Mouse (Mus musculus): ENCODE measurements at regions not wholly inside any gene's neighbourhood (a gene's known extent, or its start where the extent isn't known, plus 50 kb on each side); places are given as distances from the start of the nearest gene placed in this dataset.
"Not testable (repeated sequence)": the region's sequence is repeated elsewhere in the genome, so short reads cannot be mapped to it uniquely, and the experiment has no call there.

DNA sequence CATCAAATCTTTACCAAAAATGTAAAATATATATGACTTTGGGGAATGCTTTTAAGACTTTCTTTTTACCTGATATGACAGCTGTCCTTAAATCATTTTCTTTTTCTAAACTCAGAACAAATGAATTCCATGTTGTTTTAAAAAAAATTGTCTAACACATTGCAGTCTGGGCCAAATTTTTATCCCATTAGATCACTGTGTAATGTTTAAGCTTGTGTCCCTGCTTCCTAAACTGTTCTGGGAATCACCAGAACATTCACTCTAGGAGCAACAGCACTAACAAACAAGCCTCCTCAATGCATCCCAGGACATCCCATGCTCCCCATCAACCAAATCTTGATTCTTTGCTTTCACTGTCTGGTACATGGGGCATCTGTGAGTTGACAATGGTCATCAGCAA, 449.2 kb upstream of the Klf6 start:
- no peaks in the 10 kb centered on the region for H3K4me1 ChIP-seq (replicated peaks)
- H3K27ac ChIP-seq = no peak overlapping the region
- no peak for ATAC-seq (replicated peaks; ENCODE audit: insufficient number of reproducible peaks, insufficient read depth, low FRiP score, low read depth)
- H3K36me3 ChIP-seq = no peaks in the 10 kb centered on the region
- H3K4me3 ChIP-seq = no peak overlapping the region
- no peaks in the 10 kb centered on the region for H3K27me3 ChIP-seq
- H3K9me3 ChIP-seq (replicated peaks) = no peaks in the 10 kb centered on the region
- H3K4me2 ChIP-seq = no peak overlapping the region
- H3K9ac ChIP-seq = no peak overlapping the region

- H3K27ac ChIP-seq; H3K36me3 ChIP-seq; H3K4me1 ChIP-seq (replicated peaks); H3K9me3 ChIP-seq (replicated peaks); H3K4me2 ChIP-seq; H3K9ac ChIP-seq; H3K27me3 ChIP-seq; H3K4me3 ChIP-seq; ATAC-seq (replicated peaks; ENCODE audit: insufficient number of reproducible peaks, insufficient read depth, low FRiP score, low read depth): not testable (repeated sequence)
Observed at GRCm38 (mm10) chr13:5413009-5413408, 448.3 kb upstream of the Klf6 start.

GRCm38 (mm10) chr13:5424110-5424509, 437.2 kb upstream of the Klf6 start:
- 50% methylated on average over 1 of the region's 1 CpGs for WGBS
- Histone ChIP-seq H3K9me3 (replicated peaks) (no peaks in the 10 kb centered on the region), H3K36me3 (no peaks in the 10 kb centered on the region), H3K9ac (no peak overlapping the region), H3K27ac (no peak overlapping the region), H3K4me2 (no peak overlapping the region), H3K4me3 (no peak overlapping the region), H3K27me3 (no peaks in the 10 kb centered on the region), H3K4me1 (replicated peaks) (no peaks in the 10 kb centered on the region)
- ATAC-seq (replicated peaks; ENCODE audit: insufficient number of reproducible peaks, insufficient read depth, low FRiP score, low read depth) = no peak

GRCm38 (mm10) chr13:5425491-5426232, 435.6 kb upstream of the Klf6 start:
- Histone ChIP-seq H3K36me3 (no peaks in the 10 kb centered on the region), H3K4me3 (no peak overlapping the region), H3K27ac (no peak overlapping the region), H3K4me2 (no peak overlapping the region), H3K27me3 (no peaks in the 10 kb centered on the region), H3K9me3 (replicated peaks) (no peaks in the 10 kb centered on the region), H3K4me1 (replicated peaks) (no peaks in the 10 kb centered on the region), H3K9ac (no peak overlapping the region)
- 83% methylated on average over 9 of the region's 9 CpGs for WGBS
- ATAC-seq (replicated peaks; ENCODE audit: insufficient number of reproducible peaks, insufficient read depth, low FRiP score, low read depth) = no peak

GRCm38 (mm10) chr13:5433652-5434051, 427.6 kb upstream of the Klf6 start:
- 34% methylated on average over 1 of the region's 1 CpGs for WGBS
- Histone ChIP-seq H3K36me3 (no peaks in the 10 kb centered on the region), H3K9ac (no peak overlapping the region), H3K9me3 (replicated peaks) (no peaks in the 10 kb centered on the region), H3K4me3 (no peak overlapping the region), H3K27me3 (no peaks in the 10 kb centered on the region), H3K4me1 (replicated peaks) (no peaks in the 10 kb centered on the region), H3K4me2 (no peak overlapping the region), H3K27ac (no peak overlapping the region)
- no peak for ATAC-seq (replicated peaks; ENCODE audit: insufficient number of reproducible peaks, insufficient read depth, low FRiP score, low read depth)

DNA sequence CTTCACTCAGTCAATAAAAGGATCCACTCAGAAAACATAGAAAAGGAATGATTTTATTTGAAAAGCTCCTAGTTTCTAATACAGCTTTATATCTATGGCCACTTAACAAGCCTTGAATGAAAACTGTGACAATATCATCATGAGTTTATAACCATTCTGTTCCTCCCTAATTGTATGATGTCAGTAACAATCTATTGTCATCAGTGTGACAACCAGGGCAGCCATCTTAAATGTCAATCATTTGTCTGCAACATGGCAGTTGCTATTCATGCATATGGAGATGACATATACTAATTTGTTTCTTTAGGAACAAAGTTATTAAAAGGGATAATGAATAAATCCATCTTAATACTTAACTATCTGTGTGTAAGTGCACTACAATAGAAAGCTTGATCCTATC, 426.2 kb upstream of the Klf6 start:
- Histone ChIP-seq H3K9ac (no peak overlapping the region), H3K9me3 (replicated peaks) (no peaks in the 10 kb centered on the region), H3K27me3 (no peaks in the 10 kb centered on the region), H3K4me2 (no peak overlapping the region), H3K27ac (no peak overlapping the region), H3K4me1 (replicated peaks) (no peaks in the 10 kb centered on the region), H3K4me3 (no peak overlapping the region), H3K36me3 (no peaks in the 10 kb centered on the region)
- ATAC-seq (replicated peaks; ENCODE audit: insufficient number of reproducible peaks, insufficient read depth, low FRiP score, low read depth) = no peak

- WGBS = 60% methylated on average over 2 of the region's 2 CpGs
- H3K4me3 ChIP-seq = no peak overlapping the region
- no peaks in the 10 kb centered on the region for H3K9me3 ChIP-seq (replicated peaks)
- no peak overlapping the region for H3K4me2 ChIP-seq
- no peak overlapping the region for H3K9ac ChIP-seq
- no peak overlapping the region for H3K27ac ChIP-seq
- H3K27me3 ChIP-seq = no peaks in the 10 kb centered on the region
- no peaks in the 10 kb centered on the region for H3K36me3 ChIP-seq
- ATAC-seq (replicated peaks; ENCODE audit: insufficient number of reproducible peaks, insufficient read depth, low FRiP score, low read depth) = no peak
- H3K4me1 ChIP-seq (replicated peaks) = no peaks in the 10 kb centered on the region
Observed at GRCm38 (mm10) chr13:5436191-5436590, 425.1 kb upstream of the Klf6 start.

DNA sequence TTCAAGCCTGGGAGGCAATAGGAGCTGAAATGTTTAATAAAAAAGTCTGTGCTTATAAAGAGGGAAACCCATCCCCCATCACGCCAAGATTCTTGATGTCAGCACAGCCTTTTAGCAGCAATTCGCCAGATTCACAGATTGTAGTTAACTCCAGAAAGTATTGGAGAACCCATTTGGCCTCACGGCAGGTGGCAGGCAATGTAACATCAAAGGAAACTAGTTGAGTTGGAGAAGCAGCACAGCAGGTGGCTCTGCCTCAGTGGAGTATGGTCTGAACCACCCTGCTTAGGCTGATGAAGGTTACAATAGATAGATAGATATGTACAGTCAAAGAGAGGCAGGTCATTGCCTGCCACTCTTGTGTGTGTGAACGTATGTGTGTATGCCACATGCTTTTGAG, 420.8 kb upstream of the Klf6 start:
- Histone ChIP-seq H3K9me3 (replicated peaks) (no peaks in the 10 kb centered on the region), H3K4me1 (replicated peaks) (no peaks in the 10 kb centered on the region), H3K27me3 (no peaks in the 10 kb centered on the region), H3K27ac (no peak overlapping the region), H3K4me3 (no peak overlapping the region), H3K9ac (no peak overlapping the region), H3K36me3 (no peaks in the 10 kb centered on the region), H3K4me2 (no peak overlapping the region)
- WGBS = 66% methylated on average over 4 of the region's 4 CpGs
- no peak for ATAC-seq (replicated peaks; ENCODE audit: insufficient number of reproducible peaks, insufficient read depth, low FRiP score, low read depth)

DNA sequence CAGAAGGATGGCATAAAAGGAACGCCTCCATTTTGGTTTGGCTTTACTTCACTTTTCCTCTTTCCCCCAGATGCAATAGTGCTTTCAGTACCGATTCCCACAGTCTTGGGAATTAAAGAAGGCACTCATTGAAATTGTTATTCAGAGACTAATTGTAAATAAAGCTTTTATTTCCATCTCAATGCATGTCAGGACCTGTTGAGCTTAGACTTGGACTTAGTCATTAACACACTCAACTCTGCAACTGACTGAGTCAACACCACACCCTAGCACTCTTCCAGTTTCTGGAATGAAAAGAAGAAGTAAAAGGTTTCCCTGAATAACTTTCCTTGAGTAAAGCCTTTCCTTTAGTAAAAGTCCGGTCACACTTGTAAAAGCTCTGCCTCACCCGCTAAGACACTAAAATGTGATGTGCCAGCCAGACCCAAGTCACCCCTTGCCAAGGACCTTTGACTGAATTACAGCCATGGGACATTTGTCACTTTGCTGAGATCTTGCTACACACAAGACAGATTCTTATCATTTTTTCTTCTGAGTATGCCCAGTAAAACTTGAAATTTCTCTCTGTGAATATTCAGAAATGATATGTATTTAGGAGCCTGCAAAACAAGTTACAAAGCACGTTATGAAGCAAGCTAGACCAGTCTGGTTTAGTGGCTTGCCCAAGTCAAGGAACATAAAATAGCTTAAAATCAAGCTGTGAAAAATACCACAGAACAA, 416.4 kb upstream of the Klf6 start:
- Histone ChIP-seq H3K4me1 (replicated peaks) (no peaks in the 10 kb centered on the region), H3K4me2 (no peak overlapping the region), H3K27ac (no peak overlapping the region), H3K9ac (no peak overlapping the region), H3K27me3 (no peaks in the 10 kb centered on the region), H3K9me3 (replicated peaks) (no peaks in the 10 kb centered on the region), H3K4me3 (no peak overlapping the region), H3K36me3 (no peaks in the 10 kb centered on the region)
- WGBS = 80% methylated on average over 5 of the region's 5 CpGs
- ATAC-seq (replicated peaks; ENCODE audit: insufficient number of reproducible peaks, insufficient read depth, low FRiP score, low read depth) = no peak

GRCm38 (mm10) chr13:5448601-5449000, 412.7 kb upstream of the Klf6 start:
- WGBS = 71% methylated on average over 1 of the region's 1 CpGs

GRCm38 (mm10) chr13:5480779-5481178, 380.5 kb upstream of the Klf6 start:
- Histone ChIP-seq H3K4me2 (no peak overlapping the region), H3K4me1 (replicated peaks) (no peaks in the 10 kb centered on the region), H3K9me3 (replicated peaks) (no peaks in the 10 kb centered on the region), H3K27me3 (no peaks in the 10 kb centered on the region), H3K27ac (no peak overlapping the region), H3K4me3 (no peak overlapping the region), H3K36me3 (no peaks in the 10 kb centered on the region), H3K9ac (no peak overlapping the region)
- ATAC-seq (replicated peaks; ENCODE audit: insufficient number of reproducible peaks, insufficient read depth, low FRiP score, low read depth) = no peak
- 83% methylated on average over 2 of the region's 2 CpGs for WGBS

More at GRCm38 (mm10) chr13:5448601-5449000, 412.7 kb upstream of the Klf6 start:
- Histone ChIP-seq H3K27me3 (no peaks in the 10 kb centered on the region), H3K27ac (no peak overlapping the region), H3K9ac (no peak overlapping the region), H3K9me3 (replicated peaks) (no peaks in the 10 kb centered on the region), H3K4me3 (no peak overlapping the region), H3K4me2 (no peak overlapping the region), H3K4me1 (replicated peaks) (no peaks in the 10 kb centered on the region), H3K36me3 (no peaks in the 10 kb centered on the region)
- ATAC-seq (replicated peaks; ENCODE audit: insufficient number of reproducible peaks, insufficient read depth, low FRiP score, low read depth) = no peak

DNA sequence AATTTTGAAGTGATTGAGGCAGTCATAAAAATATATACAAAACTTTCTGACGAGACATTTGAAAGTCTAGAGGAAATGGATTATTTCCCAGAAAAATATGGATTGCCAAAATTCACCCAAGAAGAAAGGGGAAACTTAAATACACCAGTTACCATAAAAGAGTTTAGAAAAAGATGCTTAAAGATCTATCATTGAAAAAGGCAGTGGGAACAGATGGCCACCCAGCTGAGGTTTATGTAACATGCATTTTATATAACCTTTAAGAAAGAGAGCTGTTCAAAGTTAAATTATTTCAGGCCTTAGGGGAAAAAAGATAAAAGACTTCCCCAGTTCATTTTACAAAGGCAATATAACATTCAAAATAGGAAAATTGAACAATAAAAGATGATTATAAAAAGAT, 369.0 kb upstream of the Klf6 start:
- no peak overlapping the region for H3K9ac ChIP-seq
- no peak overlapping the region for H3K4me3 ChIP-seq
- H3K27ac ChIP-seq = no peak overlapping the region
- H3K4me1 ChIP-seq (replicated peaks) = no peaks in the 10 kb centered on the region
- H3K27me3 ChIP-seq = no peaks in the 10 kb centered on the region
- H3K36me3 ChIP-seq = no peaks in the 10 kb centered on the region
- no peak overlapping the region for H3K4me2 ChIP-seq
- no peaks in the 10 kb centered on the region for H3K9me3 ChIP-seq (replicated peaks)
- 44% methylated on average over 1 of the region's 1 CpGs for WGBS
- ATAC-seq (replicated peaks; ENCODE audit: insufficient number of reproducible peaks, insufficient read depth, low FRiP score, low read depth) = no peak

Measured in heart, embryonic 15.5 days (tissue).